Mouse (Mus musculus) kidney, postnatal 36 days (tissue): ENCODE data around the gene Irx6.

Experiments used
- DNase-seq, 2 experiments: peaks; one replicate each; pipeline ENCODE4 v3.0.0; 2021 to 2022; ENCODE audit warnings: mixed read lengths in 2 of 2

Gene Irx6

DNA sequence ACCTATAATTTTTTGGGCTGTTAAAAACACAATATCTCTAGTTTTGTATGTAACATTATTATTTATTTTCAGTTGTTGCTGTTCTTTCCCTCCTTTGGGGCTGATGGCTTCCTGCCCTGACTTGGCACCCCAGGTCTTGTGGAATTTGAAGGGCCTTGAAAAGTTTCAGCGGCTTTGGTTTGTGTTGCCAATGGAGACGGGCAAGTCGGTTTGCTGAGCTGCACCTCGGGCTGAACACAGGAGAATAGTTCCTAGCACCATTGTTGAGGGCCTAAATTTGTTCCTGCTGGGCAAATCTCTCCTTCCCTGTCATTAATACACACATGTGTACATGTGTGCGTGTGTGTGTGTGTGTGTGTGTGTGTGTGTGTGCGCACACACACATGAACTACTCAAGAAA, 49.2 kb downstream of the Irx6 start:
- no peak for DNase-seq

DNA sequence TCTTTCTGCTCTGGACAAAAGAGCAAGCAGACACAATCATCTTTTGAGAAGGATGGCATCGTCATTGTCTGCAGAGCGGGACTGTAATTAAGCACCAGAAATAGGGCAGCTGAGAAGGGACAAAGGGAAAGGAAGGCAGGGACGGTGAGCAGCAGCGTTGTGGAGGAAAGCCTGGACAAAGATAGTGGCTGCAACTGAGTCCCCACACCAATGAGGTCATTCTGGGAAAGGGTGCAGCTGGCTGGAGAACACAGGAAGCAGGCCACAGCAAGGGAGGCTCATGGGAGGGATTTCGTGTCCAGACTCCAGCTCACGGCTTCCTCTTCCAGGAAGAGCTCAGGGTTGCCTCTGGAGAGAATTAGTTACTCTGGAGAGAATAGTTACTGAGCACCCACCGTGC, 49.9 kb downstream of the Irx6 start:
- no peak for DNase-seq

DNA sequence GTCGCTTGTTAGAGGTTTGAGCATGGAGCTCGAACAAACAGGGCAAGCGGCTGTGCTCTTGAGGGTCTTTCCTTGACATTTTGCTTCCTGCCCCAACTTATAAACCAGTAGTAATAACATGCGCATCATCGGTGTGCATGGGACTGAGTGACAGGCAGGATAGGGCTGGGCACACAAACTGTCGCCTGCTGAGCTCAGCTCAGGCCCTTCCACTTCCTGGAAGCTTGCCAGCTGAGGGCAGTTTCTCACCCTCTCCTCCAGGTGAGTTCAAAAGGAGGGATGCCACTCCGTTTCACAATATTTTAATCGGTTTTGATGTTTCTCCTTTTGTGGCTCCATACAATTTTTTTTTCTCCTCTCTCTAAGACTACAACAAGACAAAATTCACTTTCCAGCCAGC, 50.3 kb downstream of the Irx6 start:
- peak in 1 of 2 experiments; percentile 12 for DNase-seq
